Mouse (Mus musculus) bone marrow, adult 2 months (tissue): ENCODE data around the gene Plekha5.

Source experiments
- CTCF ChIP-seq: fragments of 200-500 bp; IDR thresholded peaks from 2 replicates; pipeline ENCODE4 v1.5.1; 2011; ENCODE audit warnings: low read length, control low read depth; ENCODE audit not compliant: control insufficient read depth, insufficient read depth
- POLR2A ChIP-seq: fragments of 200-500 bp; IDR thresholded peaks from 2 replicates; pipeline ENCODE4 v1.6.1; 2011; ENCODE audit warnings: low read depth, mild to moderate bottlenecking, control low read depth, low read length, borderline replicate concordance; ENCODE audit not compliant: control insufficient read depth

DNA sequence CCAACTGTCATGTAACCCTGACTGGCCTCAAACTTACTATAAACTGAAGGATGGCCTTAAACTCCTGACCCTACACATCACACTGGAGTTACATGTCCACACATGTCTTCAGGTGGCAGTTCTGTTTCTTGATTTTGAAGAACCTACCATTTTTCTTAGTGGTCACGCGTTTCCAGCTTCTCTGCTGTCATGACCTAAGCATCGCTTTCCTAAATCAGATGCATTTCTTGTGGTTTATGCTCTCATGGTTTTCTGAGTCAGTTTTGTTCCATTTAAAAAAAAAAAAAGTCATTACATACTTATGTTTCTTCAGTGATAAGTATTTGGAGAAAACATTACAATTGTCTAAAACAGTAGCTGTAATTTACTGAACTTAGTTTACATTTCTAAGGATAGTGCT lies 118.1 kb downstream of the Plekha5 start:
- TF ChIP-seq CTCF: no peak
- TF ChIP-seq POLR2A: no peak
